Mouse (Mus musculus) midbrain, embryonic 10.5 days (tissue): Measurements from ENCODE around the gene Sumo2. TPM values are rescaled to one million over a fixed set of nuclear protein-coding genes. Genes with fewer than 3 reads are reported as not detected.
"Not testable (repeated sequence)": the region's sequence is repeated elsewhere in the genome, so short reads cannot be mapped to it uniquely, and the experiment has no call there.

Experiments used
- DNase-seq: peaks from one replicate; pipeline ENCODE4 v3.0.0-alpha.2; 2017; ENCODE audit warnings: low spot score
- H3K27ac ChIP-seq: fragments of 300-500 bp; sonication (generic); replicated peaks from 2 replicates; pipeline ENCODE4 v1.5.1; 2016; ENCODE audit warnings: mild to moderate bottlenecking
- H3K27me3 ChIP-seq: fragments of 300-500 bp; sonication (generic); 2 replicates; pipeline ENCODE4 v1.6.1; 2016; ENCODE audit warnings: low read depth, mild to moderate bottlenecking; ENCODE audit not compliant: poor library complexity, severe bottlenecking
- H3K36me3 ChIP-seq: fragments of 300-500 bp; sonication (generic); 2 replicates; pipeline ENCODE4 v1.6.1; 2016; ENCODE audit warnings: mild to moderate bottlenecking, moderate library complexity
- H3K4me1 ChIP-seq: fragments of 300-500 bp; sonication (generic); 2 replicates; pipeline ENCODE4 v1.6.1; 2016
- H3K4me3 ChIP-seq: fragments of 300-500 bp; sonication (generic); 2 replicates; pipeline ENCODE4 v1.5.1; 2016; ENCODE audit warnings: mild to moderate bottlenecking, moderate library complexity
- H3K9me3 ChIP-seq: fragments of 300-500 bp; sonication (generic); replicated peaks from 2 replicates; pipeline ENCODE4 v1.6.1; 2016; ENCODE audit warnings: mild to moderate bottlenecking
- WGBS: fragments of 180-500 bp; shearing (Covaris S2); methylation state at CpG from one replicate; pipeline ENCODE4 v1.1.7; 2016; 5-methylcytosine and 5-hydroxymethylcytosine counted together
- polyA plus RNA-seq: library from polyadenylated mRNA; unstranded; fragments of >200 nt; fragmentation: Nextera tagmentation; extraction: Ambion mirVana; gene quantifications from 2 replicates; pipeline ENCODE4 v1.2.1, GENCODE M21; 2016

The Sumo2 gene
- polyA plus RNA-seq, 1 experiment from 2014 or later, result 1,519 TPM

DNA sequence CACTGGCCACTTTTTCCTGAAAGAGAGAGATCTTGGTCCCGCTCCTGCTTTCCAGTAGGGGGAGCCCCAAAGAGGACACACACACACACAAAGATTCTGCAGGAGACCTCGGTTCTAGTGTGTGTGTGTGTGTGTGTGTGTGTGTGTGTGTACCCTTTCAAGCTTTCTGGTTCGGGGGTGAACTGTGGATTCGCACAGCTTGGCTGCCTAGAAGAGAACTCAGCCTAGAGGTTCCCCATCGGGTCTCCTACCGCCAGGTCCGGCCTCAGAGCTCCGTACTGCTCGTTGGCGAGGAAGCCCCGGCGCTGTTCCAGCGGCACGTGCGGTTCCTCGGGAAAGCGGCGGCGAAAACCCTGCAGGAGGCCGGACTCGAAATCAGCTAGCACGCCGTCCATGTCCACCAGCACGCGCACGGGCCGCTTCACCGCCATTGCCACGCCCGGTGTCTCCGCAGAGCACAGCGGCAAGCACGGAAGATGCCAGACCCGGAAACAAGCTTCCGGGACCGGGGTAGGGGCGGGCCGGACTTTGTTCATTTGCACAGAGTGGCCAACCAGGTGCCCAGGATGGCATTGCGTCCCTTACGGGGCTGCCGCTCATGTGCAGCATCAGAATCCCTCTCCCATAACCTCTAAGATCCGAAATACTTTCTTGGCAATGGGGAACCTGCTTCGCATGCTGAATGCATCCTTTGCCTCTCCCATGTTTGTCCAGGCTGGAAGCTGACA, 44.6 kb downstream of the Sumo2 start, which contains the start of gene Nt5c:
TSS of gene Nt5c (minus strand) at position 507 of the 728 bp plus-strand sequence.
- H3K27me3 ChIP-seq, result peaks cover 8% of the 10 kb centered on the region; the same call in 1 of the 2 replicates
- H3K36me3 ChIP-seq, result peaks cover 19% of the 10 kb centered on the region
- H3K4me1 ChIP-seq, result peaks cover 32% of the 10 kb centered on the region
- peak; percentile 85 for DNase-seq
- H3K27ac ChIP-seq, result peak within 1 kb of the TSS; percentile 90
- peak within 1 kb of the TSS; percentile 81 for H3K4me3 ChIP-seq
- H3K9me3 ChIP-seq, result no peaks in the 10 kb centered on the region
- WGBS, result under 1% methylated on average over 43 of the region's 43 CpGs

DNA sequence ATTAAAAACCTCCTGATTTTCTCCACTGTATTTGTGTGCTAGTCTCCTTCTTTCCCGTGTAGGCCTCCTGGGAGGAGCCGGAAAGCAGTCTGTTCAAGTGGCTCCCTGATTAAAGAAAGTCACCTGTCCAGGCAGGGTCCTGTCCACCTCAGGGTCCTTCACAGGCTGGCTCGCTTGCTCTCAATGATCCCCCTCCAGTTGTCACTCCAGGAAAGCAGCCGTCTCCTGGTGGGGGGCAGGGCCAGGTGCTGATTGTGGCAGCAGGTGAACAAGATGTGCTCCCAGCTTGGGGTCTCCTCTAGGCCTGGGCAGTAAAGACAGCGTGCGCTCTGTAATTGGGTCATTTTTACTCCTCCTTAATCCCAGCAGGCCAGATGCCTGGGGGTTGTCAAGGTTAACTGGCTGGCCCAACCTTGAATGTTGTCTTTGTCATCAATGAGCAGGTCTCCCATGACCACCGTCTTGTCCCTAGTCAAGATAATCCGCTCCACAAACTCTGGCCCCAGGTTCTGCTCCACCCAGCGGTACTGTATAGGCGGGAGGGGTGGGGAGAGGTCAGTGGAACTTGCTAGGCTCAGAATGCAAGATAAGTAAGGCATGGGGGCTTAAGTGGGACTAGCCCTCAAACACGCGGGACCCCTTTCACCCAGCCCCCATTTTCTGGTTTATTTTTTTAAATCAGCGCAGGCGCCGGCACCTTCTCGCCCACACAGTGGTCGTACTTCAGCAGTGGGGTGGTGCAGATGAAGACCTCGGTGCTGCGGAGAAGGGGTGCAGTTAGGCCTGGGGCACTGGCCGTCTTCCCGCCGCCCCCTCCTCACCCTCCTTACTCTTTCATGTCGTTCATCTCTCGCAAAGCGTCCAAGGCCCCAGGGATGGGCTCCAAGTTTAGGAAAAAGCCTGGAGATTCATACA, 45.4 kb downstream of the Sumo2 start:
- peak; percentile 47 for DNase-seq
- peak overlapping the region; percentile 81 for H3K4me3 ChIP-seq
- 28% methylated on average over 25 of the region's 25 CpGs for WGBS
- H3K36me3 ChIP-seq, result peaks cover 16% of the 10 kb centered on the region
- peaks cover 8% of the 10 kb centered on the region; the same call in 1 of the 2 replicates for H3K27me3 ChIP-seq
- peak overlapping the region; percentile 90 for H3K27ac ChIP-seq
- H3K4me1 ChIP-seq, result peaks cover 36% of the 10 kb centered on the region
- H3K9me3 ChIP-seq, result no peaks in the 10 kb centered on the region

DNA sequence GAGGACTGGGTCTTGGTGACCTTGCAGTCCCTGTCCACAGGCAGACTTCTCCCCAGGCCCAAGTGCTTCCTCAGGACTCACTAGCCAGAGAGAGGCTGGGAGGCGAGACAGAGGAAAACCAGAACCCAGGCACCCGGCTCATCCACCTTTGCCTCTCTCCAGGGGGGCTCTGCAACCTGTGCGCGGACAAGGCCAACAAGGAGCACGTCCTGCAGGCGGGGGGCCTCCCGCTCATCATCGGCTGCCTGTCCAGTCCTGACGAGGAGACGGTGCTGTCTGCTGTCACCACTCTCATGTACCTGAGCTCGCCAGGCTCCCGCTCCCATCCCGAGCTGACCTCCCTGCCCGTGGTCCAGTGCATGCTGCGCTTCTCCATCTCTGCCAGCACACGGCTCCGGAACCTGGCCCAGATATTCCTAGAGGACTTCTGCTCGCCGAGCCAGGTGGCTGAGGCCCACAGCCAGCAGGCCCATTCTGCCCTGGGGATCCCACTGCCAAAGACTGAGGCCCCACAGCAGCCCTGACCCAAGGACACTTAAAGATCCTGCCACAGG, 47.4 kb downstream of the Sumo2 start:
- H3K36me3 ChIP-seq, result peaks cover 16% of the 10 kb centered on the region
- no peaks in the 10 kb centered on the region for H3K9me3 ChIP-seq
- H3K4me1 ChIP-seq, result peaks cover 48% of the 10 kb centered on the region
- H3K4me3 ChIP-seq, result no peak overlapping the region
- no peak for DNase-seq
- H3K27me3 ChIP-seq, result peaks cover 8% of the 10 kb centered on the region; the same call in 1 of the 2 replicates
- H3K27ac ChIP-seq, result no peak overlapping the region
- WGBS, result 85% methylated on average over 19 of the region's 19 CpGs

DNA sequence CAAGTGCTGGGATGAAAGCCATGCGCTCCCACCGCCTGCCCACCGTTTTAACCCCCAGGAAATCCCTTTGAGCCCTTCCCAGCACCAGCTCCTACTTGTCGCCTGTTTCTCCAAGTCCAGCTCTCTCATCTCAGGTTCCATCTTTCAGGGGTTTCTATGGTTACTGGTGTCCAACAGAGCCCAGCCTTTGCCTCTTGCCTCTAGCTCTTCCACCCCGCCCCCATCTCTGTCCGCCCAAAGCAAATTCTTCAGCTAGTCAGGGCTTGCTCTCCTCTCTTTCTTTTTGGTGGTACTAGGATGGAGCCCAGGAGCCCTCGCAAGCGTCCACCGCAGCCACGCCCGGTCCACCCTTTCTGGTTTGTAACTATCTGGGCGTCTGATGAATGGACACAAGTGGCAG, 50.9 kb downstream of the Sumo2 start:
- Histone ChIP-seq H3K4me3 (peak overlapping the region; percentile 23; the same call in 1 of the 2 replicates), H3K4me1 (peaks cover 25% of the 10 kb centered on the region), H3K27me3 (no peaks in the 10 kb centered on the region), H3K36me3 (peaks cover 16% of the 10 kb centered on the region), H3K9me3 (no peaks in the 10 kb centered on the region), H3K27ac (peak overlapping the region; percentile 64)
- peak; percentile 67 for DNase-seq
- 37% methylated on average over 12 of the region's 12 CpGs for WGBS

DNA sequence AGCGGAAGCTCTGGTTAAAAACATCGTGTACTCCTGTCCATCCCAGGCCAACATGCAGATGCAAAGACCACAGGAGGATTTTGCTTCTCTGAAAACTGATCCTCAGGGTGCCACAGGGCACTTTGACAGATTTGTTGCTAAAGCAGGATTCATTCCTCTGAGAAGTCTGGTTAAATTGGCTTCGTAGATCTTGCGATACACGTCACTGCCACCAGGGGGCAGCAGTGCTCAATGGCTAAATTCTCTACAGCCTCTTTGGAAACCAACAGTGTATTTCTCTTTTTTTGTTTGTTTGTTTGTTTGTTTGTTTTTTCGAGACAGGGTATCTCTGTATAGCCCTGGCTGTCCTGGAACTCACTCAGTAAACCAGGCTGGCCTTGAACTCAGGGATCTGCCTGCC, 52.4 kb downstream of the Sumo2 start:
- peaks cover 6% of the 10 kb centered on the region for H3K36me3 ChIP-seq
- WGBS, result 18% methylated on average over 6 of the region's 6 CpGs

DNA sequence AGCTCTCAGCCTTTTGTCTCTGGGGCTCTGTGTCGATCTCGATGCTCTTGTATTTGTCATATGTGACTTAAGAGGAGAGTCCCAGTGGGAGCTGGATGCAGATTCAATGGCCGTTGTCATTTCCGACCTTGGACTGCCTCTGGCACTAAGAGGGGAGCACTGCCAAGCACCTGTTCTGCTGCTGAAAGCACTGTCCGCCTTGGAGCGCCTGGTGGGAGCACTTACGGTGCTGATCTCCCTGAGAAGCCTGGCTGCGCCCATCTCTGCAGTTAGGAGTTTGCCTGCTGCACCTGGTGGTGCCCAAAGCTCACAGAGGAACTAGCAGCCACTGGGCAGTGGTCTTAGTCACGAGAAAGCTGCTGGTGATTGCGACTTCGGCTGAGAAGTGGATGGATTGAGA, 52.8 kb downstream of the Sumo2 start:
- peaks cover 18% of the 10 kb centered on the region for H3K4me1 ChIP-seq
- H3K4me3 ChIP-seq, result no peak overlapping the region
- WGBS, result 75% methylated on average over 11 of the region's 11 CpGs
- H3K27me3 ChIP-seq, result no peaks in the 10 kb centered on the region
- no peaks in the 10 kb centered on the region for H3K9me3 ChIP-seq
- no peak for DNase-seq
- peaks cover 3% of the 10 kb centered on the region for H3K36me3 ChIP-seq
- no peak overlapping the region for H3K27ac ChIP-seq

More for the DNA sequence above, 52.4 kb downstream of the Sumo2 start:
- H3K9me3 ChIP-seq, result no peaks in the 10 kb centered on the region
- H3K27ac ChIP-seq, result no peak overlapping the region
- H3K4me3 ChIP-seq, result no peak overlapping the region
- H3K4me1 ChIP-seq, result peaks cover 18% of the 10 kb centered on the region
- no peaks in the 10 kb centered on the region for H3K27me3 ChIP-seq
- DNase-seq, result peak; percentile 69

DNA sequence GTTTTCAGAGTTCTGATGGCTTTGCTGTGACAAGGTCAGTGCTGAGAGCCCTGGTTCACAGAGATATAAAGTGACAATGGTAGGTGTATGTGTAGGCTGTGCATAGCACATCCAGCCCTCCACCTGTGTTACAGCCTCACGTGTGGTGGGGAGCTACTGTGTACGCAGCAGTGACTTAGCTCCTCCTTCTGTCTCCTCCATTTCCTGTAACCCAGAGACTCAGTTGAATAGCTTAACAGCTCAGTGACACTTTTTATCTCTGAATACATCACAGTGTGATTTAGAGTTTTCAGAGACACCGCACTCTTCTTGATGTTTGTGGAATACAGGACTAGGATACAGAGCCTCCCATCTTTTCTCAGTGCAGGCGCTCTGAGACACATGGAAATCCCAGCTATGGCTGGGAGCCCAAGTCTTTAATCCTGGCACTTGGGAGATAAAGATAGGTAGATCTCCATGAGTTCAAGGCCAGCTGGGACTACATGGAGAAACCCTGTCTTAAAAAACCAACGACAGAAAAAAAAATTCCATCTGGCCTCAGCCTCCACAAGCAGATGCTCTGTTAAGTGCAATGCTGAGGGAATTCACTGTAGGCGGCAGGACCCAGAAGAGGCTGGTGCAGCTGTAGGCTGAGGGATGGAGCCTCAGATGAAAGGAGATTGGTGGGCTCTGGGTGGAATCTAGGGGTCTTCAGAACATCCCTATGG, 54.4 kb downstream of the Sumo2 start:
- no peak overlapping the region for H3K4me3 ChIP-seq
- H3K9me3 ChIP-seq, result no peaks in the 10 kb centered on the region
- peaks cover 3% of the 10 kb centered on the region; the same call in 1 of the 2 replicates for H3K36me3 ChIP-seq
- 86% methylated on average over 6 of the region's 6 CpGs for WGBS
- DNase-seq, result no peak
- H3K4me1 ChIP-seq, result peaks cover 25% of the 10 kb centered on the region
- H3K27me3 ChIP-seq, result no peaks in the 10 kb centered on the region
- H3K27ac ChIP-seq, result no peak overlapping the region

DNA sequence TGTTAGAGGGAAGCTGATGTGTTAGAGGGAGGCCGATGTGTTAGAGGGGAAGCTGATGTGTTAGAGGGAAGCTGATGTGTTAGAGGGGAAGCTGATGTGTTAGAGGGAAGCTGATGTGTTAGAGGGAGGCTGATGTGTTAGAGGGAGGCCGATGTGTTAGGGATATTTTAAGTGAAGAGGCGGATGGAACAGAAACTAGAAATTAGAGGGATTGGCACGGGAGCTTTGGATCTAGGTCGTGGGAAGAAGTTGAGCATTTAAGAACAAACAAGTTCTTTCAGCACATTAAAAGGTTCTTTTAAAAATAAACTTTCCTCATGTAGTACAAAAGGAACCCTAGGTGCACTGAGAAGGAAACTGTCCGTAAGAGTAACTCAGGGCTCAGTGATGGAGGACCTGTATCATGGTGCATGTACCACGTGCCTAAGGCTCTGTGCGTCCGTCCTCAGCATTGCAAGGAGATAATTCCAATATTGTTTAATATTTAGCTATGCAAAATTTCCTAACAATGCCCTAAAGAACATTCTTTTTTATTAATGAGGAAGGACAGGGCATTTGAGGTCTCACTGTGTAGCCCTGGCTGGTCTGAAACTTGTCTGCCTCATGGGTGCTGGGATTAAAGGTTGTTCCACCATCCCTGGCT, 57.7 kb downstream of the Sumo2 start:
- 89% methylated on average over 9 of the region's 9 CpGs for WGBS
- Histone ChIP-seq H3K9me3 (no peaks in the 10 kb centered on the region), H3K36me3 (peaks cover 3% of the 10 kb centered on the region; the same call in 1 of the 2 replicates), H3K4me3 (no peak overlapping the region), H3K4me1 (peaks cover 39% of the 10 kb centered on the region), H3K27me3 (no peaks in the 10 kb centered on the region), H3K27ac (no peak overlapping the region)
- DNase-seq, result no peak

DNA sequence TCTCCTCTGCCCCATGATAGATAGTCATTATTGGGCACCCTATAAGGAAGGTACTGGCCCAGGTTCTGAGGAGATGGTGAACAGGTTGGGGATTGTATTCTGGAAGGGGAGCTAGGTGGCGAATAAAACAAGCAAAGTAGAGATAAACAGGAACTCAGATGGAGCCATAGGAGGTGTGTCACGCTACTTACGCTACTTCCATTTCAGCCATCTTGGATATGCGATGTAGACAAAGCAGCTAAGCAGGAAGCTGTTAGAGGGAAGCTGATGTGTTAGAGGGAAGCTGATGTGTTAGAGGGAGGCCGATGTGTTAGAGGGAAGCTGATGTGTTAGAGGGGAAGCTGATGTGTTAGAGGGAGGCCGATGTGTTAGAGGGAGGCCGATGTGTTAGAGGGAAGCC, 58.7 kb downstream of the Sumo2 start:
- WGBS, result 89% methylated on average over 7 of the region's 7 CpGs
- not testable (repeated sequence) for H3K27ac ChIP-seq, H3K36me3 ChIP-seq, H3K9me3 ChIP-seq, H3K4me3 ChIP-seq, H3K27me3 ChIP-seq, DNase-seq
- peaks cover 40% of the 10 kb centered on the region for H3K4me1 ChIP-seq

DNA sequence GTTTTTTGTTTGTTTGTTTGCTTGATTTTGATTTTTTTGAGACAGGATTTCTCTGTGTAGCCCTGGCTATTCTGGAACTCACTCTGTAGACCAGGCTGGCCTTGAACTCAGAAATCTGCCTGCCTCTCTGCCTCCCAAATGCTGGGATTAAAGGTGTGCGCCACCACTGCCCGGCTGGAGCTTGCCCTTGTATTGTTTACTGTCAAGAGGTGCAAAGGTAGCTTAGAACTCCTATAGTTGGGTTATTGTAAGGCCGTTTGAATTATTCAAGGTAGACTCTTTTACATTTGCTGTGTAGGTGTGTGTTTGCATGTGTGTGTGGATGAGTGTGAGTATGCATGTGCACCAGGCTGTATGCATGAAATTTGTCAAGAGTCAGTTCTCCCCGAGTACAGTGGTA, 59.4 kb downstream of the Sumo2 start:
- 86% methylated on average over 4 of the region's 4 CpGs for WGBS
- Histone ChIP-seq H3K4me1 (peaks cover 40% of the 10 kb centered on the region), H3K4me3 (peak overlapping the region; percentile 90)
- not testable (repeated sequence) for H3K36me3 ChIP-seq, H3K27me3 ChIP-seq, H3K9me3 ChIP-seq, H3K27ac ChIP-seq, DNase-seq

DNA sequence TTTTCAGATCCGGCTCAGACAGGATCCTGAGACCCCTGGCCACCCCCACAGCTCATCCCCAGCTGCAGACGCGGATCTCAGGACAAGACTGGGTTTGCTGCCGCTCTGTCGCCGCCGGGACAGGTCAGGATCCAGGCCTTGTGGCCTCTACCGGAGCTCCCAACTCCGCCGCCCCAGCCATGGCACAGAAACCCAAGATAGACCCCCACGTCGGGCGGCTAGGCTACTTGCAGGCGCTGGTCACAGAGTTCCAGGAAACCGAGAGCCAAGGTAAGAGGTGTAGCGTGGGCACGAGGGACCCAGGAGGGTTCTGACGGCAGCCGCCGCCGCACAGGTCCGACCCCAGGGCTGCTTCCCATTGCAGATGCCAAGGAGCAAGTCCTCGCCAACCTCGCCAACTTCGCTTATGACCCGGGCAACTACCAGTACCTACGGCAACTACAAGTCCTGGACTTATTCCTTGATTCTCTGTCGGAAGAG, 60.3 kb downstream of the Sumo2 start:
- peak overlapping the region; percentile 87 for H3K27ac ChIP-seq
- WGBS, result 4% methylated on average over 28 of the region's 28 CpGs
- H3K4me3 ChIP-seq, result peak overlapping the region; percentile 90
- peaks cover 40% of the 10 kb centered on the region for H3K4me1 ChIP-seq
- H3K27me3 ChIP-seq, result no peaks in the 10 kb centered on the region
- DNase-seq, result no peak
- H3K9me3 ChIP-seq, result no peaks in the 10 kb centered on the region
- H3K36me3 ChIP-seq, result peaks cover 3% of the 10 kb centered on the region; the same call in 1 of the 2 replicates
